Mouse (Mus musculus): ENCODE data around the gene Zc3h12c. TPM values are rescaled to one million over a fixed set of nuclear protein-coding genes. Genes with fewer than 3 reads are reported as not detected.
A peak's percentile ranks its signal among the peaks of the same experiment; 100 is the strongest.

Zc3h12c gene
- total RNA-seq, 1 experiment from 2014 or later = 5.5 TPM

DNA sequence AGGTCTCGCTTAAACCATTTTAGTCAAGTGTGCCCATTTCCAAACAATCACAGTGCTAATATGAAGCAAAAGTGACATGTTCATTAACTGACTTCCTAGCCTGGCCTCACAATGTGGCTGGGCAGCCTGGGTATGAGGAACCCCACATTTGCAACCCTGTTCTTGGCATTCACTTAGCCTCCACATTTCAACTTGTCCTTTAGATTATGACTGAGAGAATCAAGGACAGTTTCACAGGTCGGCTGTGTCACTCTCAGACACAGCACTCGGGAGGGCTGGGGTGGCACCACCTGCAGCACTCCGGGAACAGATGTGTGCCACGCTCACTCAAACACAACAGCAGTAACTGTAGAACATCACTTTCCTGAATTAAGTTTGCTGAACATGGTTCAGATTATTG is 55.3 kb downstream of the Zc3h12c start:
- ATAC-seq (replicated peaks; ENCODE audit: insufficient number of reproducible peaks, low FRiP score, low TSS enrichment, poor library complexity, severe bottlenecking) = no peak

DNA sequence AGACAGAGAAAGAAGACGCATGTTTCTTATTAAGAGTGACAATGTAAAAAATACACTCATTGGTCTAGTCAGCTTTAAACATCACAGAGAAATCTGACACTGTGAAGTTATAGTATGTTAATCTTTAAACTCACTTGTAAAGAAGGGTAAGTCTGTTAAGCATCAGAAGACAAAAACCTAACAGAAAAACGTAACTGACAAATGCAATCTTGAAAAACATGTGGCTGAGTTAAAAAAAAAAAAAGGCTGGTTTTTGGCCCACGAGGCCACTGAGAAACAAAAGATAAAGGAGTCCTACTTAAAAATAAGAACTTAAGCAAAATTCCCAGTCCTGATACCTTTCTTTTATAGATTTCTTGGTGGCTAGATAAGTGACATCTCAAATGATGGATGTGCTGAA is 57.6 kb downstream of the Zc3h12c start:
- no peak for ATAC-seq (replicated peaks; ENCODE audit: insufficient number of reproducible peaks, low FRiP score, low TSS enrichment, poor library complexity, severe bottlenecking)

DNA sequence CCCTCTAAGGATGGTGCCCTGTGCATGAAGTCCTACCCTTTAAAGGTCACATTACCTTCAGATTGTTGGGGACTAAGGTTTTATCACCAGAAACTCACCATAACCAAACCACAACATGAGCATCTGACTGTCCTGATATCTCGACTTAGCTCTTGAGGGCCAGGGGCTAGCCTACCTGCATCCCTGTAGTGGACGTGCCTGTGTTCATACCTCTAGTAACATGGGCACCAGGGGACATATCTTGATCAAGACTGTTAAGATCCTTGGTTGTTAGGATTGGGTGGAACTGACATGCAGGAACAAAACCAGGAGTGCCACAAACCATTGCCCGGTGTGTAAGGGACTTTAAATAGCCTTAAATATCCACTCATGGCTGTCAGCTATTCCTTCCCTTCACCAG is 61.2 kb downstream of the Zc3h12c start:
- no peak for ATAC-seq (replicated peaks; ENCODE audit: insufficient number of reproducible peaks, low FRiP score, low TSS enrichment, poor library complexity, severe bottlenecking)

GRCm38 (mm10) chr9:52105423-52105822 is 62.9 kb downstream of the Zc3h12c start:
- no peak for ATAC-seq (replicated peaks; ENCODE audit: insufficient number of reproducible peaks, low FRiP score, low TSS enrichment, poor library complexity, severe bottlenecking)

- no peak for ATAC-seq (replicated peaks; ENCODE audit: insufficient number of reproducible peaks, low FRiP score, low TSS enrichment, poor library complexity, severe bottlenecking)
Observed at GRCm38 (mm10) chr9:52104225-52104615, 64.2 kb downstream of the Zc3h12c start.

DNA sequence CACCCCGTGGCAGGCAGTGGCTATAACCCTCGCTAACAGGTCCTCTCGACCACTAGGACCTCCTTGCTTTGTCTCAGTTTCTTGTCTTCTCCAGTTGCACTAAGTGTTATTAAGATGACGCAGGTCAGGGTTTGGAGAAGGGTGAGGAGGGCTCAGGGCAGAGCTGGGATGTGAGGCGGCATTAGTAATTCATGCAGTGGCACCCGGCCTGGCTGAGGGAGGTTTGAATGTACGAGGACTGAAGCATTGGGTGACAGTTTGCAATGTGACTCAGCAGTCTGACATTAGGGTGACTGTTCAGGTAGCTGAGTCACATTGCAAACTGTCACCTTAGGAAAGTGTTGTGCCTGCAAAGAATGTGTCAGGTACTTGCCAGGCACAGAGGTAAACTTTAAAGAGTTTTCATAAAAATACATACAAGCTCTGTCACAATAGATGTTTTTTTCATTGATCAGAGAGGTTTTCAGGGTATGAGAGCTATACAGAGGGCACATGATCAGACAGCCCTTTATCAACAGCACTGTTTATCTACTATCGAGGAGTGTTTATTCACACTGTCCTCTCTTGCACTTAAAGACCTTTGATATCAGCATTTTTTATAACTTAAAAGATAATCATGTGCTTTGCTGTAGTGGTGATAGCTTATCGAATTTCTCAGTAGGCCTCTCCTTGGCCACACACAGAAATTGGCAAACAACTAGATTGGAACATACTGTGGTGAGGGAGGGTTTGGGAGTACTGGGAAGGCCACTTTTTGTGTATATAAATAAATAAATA is 64.7 kb downstream of the Zc3h12c start:
- ATAC-seq (replicated peaks; ENCODE audit: insufficient number of reproducible peaks, low FRiP score, low TSS enrichment, poor library complexity, severe bottlenecking) = no peak

DNA sequence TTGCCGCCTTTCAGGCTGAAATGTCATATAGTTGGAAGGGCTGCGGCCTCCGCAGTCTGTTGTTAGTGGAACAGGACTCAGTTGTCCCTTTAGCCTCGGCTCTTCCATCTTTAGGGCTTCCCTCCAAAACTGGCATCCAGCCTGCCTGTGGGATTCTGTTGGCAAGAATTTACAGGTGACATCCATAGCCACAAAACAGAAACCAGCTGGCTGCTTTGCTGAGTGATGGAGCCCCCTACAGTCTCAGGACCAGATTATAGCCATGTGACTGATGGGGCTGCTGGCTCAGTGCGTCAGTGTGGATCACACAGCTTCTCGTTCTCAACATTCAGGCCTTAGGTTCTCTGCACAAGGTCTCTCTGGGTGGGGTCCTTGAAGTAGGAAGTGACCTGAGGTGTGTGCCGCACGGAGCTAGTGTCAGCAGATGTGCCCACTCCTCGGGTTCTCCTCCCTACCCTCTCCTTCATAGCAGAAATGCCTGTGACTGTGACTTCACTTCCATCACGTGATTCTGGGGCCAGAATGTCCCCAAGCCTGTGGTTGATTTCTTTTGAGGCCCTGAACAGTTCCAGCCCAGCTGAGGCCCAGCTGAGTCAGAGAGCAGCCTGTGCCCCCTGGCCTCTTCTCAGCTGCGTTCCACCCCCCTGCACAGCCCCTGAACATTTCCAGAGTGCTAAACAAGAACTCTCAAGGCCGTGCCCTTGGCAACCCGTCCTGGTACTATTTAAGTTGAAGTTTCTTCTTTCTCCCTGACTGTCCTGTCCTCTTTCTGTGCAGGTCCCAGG is 66.1 kb downstream of the Zc3h12c start:
- no peak for ATAC-seq (replicated peaks; ENCODE audit: insufficient number of reproducible peaks, low FRiP score, low TSS enrichment, poor library complexity, severe bottlenecking)

DNA sequence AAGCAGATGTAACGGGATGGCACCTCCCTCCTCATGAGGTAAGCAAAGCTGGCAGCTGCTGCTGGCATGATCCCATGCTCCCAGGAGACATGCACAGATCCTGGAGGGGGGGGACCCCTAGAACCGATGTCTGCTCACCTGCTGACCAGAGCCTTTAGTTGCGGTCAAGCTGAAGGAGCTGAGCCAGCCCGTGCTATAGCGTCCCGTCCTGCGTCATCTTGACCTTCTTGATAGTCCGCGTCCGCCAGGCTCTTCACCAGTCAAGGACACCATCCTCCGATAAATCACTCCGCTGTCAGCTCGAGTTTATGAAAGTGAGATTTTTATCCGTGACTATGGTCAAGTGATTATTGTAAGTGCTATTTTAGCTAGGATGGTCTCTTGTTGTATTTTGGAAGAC is 67.9 kb downstream of the Zc3h12c start:
- no peak for ATAC-seq (replicated peaks; ENCODE audit: insufficient number of reproducible peaks, low FRiP score, low TSS enrichment, poor library complexity, severe bottlenecking)

DNA sequence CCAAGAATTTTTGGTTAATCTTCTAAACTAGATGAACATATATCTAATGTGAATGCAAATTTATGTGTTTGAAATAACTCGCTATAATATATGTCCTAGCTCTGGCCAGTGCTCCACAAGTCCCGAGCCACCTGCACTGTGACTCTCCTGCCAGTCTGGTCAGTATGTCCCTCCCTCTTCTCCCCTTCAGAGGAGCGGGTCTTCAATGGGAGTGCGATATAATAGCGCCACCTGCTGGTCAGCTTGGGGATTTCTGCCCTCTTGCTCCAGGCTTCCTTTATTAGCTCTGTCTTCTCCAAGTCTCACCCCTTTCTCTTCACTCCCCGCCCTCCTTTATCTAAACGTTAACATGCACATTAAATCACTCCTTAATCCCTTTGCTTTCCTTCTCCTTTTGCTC is 69.8 kb downstream of the Zc3h12c start:
- peak; percentile 82 for ATAC-seq (replicated peaks; ENCODE audit: insufficient number of reproducible peaks, low FRiP score, low TSS enrichment, poor library complexity, severe bottlenecking)

DNA sequence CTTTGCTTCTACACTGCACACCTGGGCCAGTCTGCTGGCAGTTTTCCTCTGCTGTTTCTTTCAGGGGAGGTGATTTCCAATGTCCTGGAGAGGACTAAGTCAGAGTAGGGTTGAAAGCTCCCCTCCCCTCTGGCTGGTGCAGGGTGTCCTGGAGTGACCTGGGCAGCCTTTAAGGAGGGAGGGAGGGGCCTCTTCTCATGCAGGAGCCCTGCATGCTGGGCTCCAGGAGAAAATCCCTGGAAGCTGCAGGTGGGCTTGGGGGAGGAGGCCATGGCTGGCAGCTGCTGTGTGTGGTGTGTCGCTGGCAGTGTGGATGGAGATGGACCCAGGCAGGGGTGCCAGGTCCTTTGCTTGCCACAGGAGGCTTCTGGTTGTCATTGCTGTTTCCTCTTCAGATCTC is 71.0 kb downstream of the Zc3h12c start:
- no peak for ATAC-seq (replicated peaks; ENCODE audit: insufficient number of reproducible peaks, low FRiP score, low TSS enrichment, poor library complexity, severe bottlenecking)

- no peak for ATAC-seq (replicated peaks; ENCODE audit: insufficient number of reproducible peaks, low FRiP score, low TSS enrichment, poor library complexity, severe bottlenecking)
Observed at GRCm38 (mm10) chr9:52095666-52096065, 72.7 kb downstream of the Zc3h12c start.

DNA sequence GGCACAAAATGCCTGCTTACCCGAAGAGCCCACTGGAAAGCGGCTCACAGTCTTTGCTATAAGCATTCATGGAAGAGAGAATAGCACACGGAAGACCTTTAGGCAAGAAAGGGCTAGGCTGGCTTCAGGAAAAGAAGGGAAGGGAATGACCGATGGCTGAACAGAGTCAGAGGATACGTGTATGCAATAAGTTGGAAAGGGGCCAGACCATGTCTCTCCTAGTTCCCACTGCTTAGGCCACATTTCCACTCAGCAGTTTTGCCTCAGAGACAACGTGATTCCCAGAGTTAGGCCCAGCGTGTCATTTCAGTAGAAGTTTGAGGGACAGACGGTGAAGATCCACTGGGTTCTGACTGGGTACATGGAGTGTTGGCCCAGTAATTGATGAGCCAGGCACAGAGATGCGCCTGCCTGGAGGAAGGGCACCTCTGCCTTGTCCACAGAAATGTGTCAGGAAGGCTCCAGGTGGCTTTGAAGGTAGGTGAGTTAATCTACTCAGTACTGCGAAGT is 73.8 kb downstream of the Zc3h12c start:
- no peak for ATAC-seq (replicated peaks; ENCODE audit: insufficient number of reproducible peaks, low FRiP score, low TSS enrichment, poor library complexity, severe bottlenecking)

DNA sequence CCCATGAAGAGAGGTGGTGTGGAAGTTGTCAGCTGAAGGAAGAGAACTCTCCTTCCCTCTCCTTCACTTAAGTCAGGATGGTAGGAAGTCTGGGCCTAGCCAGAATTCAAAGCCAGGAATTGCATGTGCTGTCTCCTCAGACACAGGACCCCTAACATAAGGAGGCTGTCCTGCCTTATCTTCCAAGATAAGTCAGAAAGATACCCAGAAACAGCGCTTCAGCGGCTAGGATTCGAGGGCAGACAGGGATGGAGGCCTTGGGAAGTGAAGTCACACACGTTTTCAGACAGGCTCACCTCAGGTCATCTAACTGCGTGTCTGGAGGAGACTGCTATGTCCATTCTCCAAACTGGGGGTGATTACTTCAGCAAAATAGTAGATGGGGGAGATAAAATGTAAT is 74.4 kb downstream of the Zc3h12c start:
- ATAC-seq (replicated peaks; ENCODE audit: insufficient number of reproducible peaks, low FRiP score, low TSS enrichment, poor library complexity, severe bottlenecking) = no peak

GRCm38 (mm10) chr9:52093108-52093507 is 75.3 kb downstream of the Zc3h12c start:
- 0 out of 2 replicates have a peak, but pooled peaks have one; percentile 25 for ATAC-seq (replicated peaks; ENCODE audit: insufficient number of reproducible peaks, low FRiP score, low TSS enrichment, poor library complexity, severe bottlenecking)

DNA sequence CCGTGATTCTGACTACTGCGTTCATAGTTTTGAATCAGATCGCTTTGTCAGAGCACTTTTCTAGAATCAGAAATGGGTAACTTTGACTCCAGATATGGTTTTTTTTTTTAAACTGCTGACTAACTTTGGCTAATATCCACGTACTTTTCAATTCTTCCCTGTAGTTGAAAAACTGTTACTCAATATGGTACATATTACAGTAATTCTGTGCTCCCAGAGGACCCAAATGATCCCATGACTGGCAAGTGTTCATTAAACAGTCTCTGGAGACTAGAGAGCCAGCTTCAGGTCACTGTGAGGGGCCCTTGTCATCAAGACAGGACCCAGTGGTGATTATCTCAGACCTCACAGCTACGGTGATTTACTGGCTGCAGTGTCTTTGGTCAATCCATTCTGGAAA is 76.1 kb downstream of the Zc3h12c start:
- no peak for ATAC-seq (replicated peaks; ENCODE audit: insufficient number of reproducible peaks, low FRiP score, low TSS enrichment, poor library complexity, severe bottlenecking)

- ATAC-seq (replicated peaks; ENCODE audit: insufficient number of reproducible peaks, low FRiP score, low TSS enrichment, poor library complexity, severe bottlenecking) = no peak
Observed at GRCm38 (mm10) chr9:52091752-52092151, 76.6 kb downstream of the Zc3h12c start.

- ATAC-seq (replicated peaks; ENCODE audit: insufficient number of reproducible peaks, low FRiP score, low TSS enrichment, poor library complexity, severe bottlenecking) = no peak
Observed at GRCm38 (mm10) chr9:52082414-52082813, 86.0 kb downstream of the Zc3h12c start.

DNA sequence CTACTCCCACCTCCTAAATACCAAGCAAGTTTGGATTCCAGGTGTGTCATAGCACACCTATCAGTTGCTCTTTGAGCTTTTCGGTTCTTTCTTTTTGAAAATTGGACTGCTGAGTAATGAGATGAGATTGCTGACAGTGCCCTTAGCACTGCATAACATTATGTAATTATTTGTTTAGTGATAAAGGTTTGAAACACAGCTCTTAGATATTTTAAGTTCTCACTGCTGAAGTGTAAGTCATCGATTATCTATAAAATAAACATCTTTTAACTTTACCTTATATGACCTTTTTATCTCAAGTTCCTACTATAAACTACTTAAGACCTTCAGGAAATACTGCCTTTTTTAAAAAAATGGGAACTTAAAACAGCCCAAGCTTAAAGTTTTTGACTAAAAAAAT is 86.4 kb downstream of the Zc3h12c start:
- no peak for ATAC-seq (replicated peaks; ENCODE audit: insufficient number of reproducible peaks, low FRiP score, low TSS enrichment, poor library complexity, severe bottlenecking)

DNA sequence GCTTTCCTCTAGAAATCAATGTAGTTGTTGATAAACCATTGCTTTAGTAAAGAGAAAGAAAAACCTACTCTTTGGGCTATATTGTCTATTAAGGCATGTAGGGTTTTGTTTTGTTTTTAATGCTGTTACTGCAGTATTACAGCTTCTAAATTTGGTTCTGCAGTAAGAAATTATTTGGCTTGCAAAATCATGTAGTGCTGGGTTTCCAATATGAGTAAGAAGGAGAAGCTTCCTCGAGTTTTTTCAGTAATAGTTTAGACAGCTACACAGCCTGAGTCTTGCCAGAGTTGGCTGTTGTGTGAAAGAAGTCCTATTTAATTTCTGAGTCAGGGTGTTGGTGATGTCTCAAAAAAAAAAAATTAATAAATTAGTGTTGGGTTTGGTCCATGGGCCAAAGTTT is 90.7 kb downstream of the Zc3h12c start:
- ATAC-seq (replicated peaks; ENCODE audit: insufficient number of reproducible peaks, low FRiP score, low TSS enrichment, poor library complexity, severe bottlenecking) = no peak

- ATAC-seq (replicated peaks; ENCODE audit: insufficient number of reproducible peaks, low FRiP score, low TSS enrichment, poor library complexity, severe bottlenecking) = no peak
Observed at GRCm38 (mm10) chr9:52076089-52076488, 92.3 kb downstream of the Zc3h12c start.

Data from monocyte, adult 5-6 weeks (primary cell).